Mouse (Mus musculus): ENCODE data around the gene Ucp2. TPM values are rescaled to one million over a fixed set of nuclear protein-coding genes. Genes with fewer than 3 reads are reported as not detected.
"Not testable (repeated sequence)": the region's sequence is repeated elsewhere in the genome, so short reads cannot be mapped to it uniquely, and the experiment has no call there.

The Ucp2 gene
- polyA plus RNA-seq, 1 experiment from 2014 or later, result 76.4 TPM

DNA sequence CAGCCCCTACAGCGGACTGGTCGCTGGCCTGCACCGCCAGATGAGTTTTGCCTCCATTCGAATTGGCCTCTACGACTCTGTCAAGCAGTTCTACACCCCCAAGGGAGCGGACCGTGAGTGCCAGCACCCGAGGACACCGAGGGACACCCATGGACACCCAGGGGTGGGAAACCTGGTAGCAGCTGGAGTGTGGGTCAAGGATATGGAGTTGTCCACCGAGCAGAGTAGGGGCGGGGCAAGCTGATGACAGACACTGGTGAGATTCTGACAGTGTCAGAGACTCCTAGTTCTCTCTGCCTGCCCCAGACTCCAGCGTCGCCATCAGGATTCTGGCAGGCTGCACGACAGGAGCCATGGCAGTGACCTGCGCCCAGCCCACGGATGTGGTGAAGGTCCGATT lies 13.0 kb upstream of the Ucp2 start:
- H3K4me1 ChIP-seq (replicated peaks), result 0 out of 2 replicates have a peak, but pooled peaks cover 3% of the 10 kb centered on the region
- no peaks in the 10 kb centered on the region for H3K36me3 ChIP-seq
- H3K9me3 ChIP-seq, result no peaks in the 10 kb centered on the region
- no peak overlapping the region for H3K9ac ChIP-seq
- H3K27ac ChIP-seq (replicated peaks), result no peak overlapping the region
- ATAC-seq (ENCODE audit: low read depth), result no peak
- H3K4me2 ChIP-seq, result no peak overlapping the region
- H3K27me3 ChIP-seq, result no peaks in the 10 kb centered on the region
- H3K4me3 ChIP-seq, result no peak overlapping the region
- 87% methylated on average over 17 of the region's 17 CpGs for WGBS

DNA sequence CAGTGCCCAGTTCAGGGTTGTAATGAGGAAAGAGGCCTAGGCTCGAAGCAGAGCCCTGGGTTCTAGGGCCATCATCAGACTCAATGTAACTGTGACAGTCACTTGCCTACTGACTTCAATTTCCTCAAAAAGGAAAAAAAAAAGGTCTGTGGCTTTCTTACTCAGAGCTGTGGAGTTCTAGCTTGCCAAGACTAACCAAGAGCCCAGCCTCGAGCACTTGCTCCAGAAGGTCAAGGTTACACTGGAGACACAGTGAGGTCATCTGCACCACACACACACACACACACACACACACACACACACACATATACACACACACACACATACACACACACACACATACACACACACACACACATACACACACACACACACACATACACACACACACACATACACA lies 11.1 kb upstream of the Ucp2 start:
- H3K4me1 ChIP-seq (replicated peaks); H3K9ac ChIP-seq; H3K27me3 ChIP-seq; ATAC-seq (ENCODE audit: low read depth); H3K9me3 ChIP-seq; H3K4me2 ChIP-seq; H3K27ac ChIP-seq (replicated peaks); H3K36me3 ChIP-seq; H3K4me3 ChIP-seq: not testable (repeated sequence)
- 73% methylated on average over 2 of the region's 2 CpGs for WGBS

DNA sequence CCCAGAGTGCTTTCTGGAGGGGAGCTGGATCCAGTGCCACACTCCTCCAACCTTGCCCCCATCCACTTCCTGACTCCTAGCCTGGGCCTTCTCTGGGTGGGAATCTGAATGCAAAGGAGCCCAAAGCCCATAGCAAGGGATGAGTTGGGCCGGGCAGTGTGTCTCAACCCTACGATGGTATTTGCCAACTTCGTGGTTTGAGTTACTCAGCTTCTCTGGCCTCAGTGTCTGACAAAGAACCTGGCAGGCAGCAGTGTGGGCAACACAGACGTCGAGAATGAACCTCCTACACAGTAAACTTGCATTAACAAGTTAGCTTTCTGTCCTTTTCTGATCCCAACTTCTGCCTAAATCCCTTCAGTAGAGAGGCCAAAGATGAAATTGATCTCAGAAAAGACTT lies 8.6 kb upstream of the Ucp2 start:
- H3K9ac ChIP-seq, result no peak overlapping the region
- WGBS, result 94% methylated on average over 5 of the region's 5 CpGs
- H3K27me3 ChIP-seq, result no peaks in the 10 kb centered on the region
- H3K4me1 ChIP-seq (replicated peaks), result peaks cover 9% of the 10 kb centered on the region
- no peaks in the 10 kb centered on the region for H3K9me3 ChIP-seq
- no peak overlapping the region for H3K27ac ChIP-seq (replicated peaks)
- no peak overlapping the region for H3K4me3 ChIP-seq
- H3K4me2 ChIP-seq, result no peak overlapping the region
- ATAC-seq (ENCODE audit: low read depth), result no peak
- no peaks in the 10 kb centered on the region for H3K36me3 ChIP-seq

DNA sequence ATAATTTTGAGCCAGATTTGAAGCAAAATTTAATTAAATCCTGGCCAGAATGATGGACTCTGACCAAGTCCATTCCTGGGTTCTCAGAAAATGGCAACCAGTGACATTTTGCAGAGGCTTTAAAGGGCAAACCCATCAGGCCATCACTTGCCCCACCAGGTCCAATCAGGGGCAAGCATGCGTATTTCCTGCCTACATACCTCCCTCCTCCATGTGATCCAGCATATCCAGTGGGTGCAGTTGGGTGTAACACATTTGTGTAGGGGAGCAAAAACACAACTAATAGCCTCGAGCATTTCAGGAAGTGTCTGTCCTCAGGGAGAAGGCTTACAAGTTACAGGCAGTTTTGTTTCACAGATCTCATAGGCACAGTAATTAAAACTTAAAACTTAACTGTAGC lies 5.8 kb upstream of the Ucp2 start:
- Histone ChIP-seq H3K9ac (no peak overlapping the region), H3K27me3 (peaks cover 4% of the 10 kb centered on the region; the same call in 1 of the 2 replicates), H3K36me3 (no peaks in the 10 kb centered on the region), H3K9me3 (no peaks in the 10 kb centered on the region), H3K4me1 (replicated peaks) (peaks cover 10% of the 10 kb centered on the region), H3K4me2 (no peak overlapping the region), H3K27ac (replicated peaks) (no peak overlapping the region), H3K4me3 (no peak overlapping the region)
- WGBS, result 83% methylated on average over 2 of the region's 2 CpGs
- no peak for ATAC-seq (ENCODE audit: low read depth)

DNA sequence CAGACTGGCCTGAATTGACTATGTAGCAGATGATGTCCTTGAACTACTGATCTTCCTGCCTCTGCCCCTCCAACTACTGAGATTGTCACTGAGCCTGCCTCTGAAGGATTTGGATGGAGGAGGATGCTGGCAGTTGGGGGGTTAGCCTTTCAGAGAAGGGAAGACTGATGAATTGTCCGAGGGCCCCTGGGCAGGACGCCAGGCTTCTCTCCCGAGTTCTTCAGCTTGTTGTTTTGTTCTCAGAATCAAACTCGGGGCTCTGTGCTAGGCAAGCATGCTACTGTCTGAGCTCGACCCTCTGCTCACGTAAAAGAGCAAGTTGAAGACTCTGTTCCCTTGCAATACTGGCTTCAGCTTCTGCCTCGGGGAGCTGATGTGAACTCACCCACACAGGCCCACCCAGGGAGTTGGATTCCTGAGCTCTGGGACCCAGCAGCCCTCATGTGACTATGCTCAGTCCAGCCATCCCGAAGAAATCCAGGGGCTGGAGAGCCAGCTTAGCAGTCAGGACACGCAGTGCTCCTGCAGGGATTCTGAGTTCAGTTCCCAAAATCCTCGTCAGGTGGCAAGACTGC lies 4.6 kb upstream of the Ucp2 start:
- no peak overlapping the region for H3K4me2 ChIP-seq
- H3K9me3 ChIP-seq, result no peaks in the 10 kb centered on the region
- 0 out of 2 replicates have a peak overlapping the region, but pooled peaks have one; percentile 8 for H3K9ac ChIP-seq
- H3K4me3 ChIP-seq, result no peak overlapping the region
- H3K27ac ChIP-seq (replicated peaks), result peak overlapping the region; percentile 61
- H3K27me3 ChIP-seq, result peaks cover 13% of the 10 kb centered on the region
- peaks cover 23% of the 10 kb centered on the region for H3K4me1 ChIP-seq (replicated peaks)
- peak; percentile 64; the same call in 1 of the 2 replicates for ATAC-seq (ENCODE audit: low read depth)
- no peaks in the 10 kb centered on the region for H3K36me3 ChIP-seq
- whole genome bisulfite sequencing, result 35% methylated on average over 10 of the region's 10 CpGs

DNA sequence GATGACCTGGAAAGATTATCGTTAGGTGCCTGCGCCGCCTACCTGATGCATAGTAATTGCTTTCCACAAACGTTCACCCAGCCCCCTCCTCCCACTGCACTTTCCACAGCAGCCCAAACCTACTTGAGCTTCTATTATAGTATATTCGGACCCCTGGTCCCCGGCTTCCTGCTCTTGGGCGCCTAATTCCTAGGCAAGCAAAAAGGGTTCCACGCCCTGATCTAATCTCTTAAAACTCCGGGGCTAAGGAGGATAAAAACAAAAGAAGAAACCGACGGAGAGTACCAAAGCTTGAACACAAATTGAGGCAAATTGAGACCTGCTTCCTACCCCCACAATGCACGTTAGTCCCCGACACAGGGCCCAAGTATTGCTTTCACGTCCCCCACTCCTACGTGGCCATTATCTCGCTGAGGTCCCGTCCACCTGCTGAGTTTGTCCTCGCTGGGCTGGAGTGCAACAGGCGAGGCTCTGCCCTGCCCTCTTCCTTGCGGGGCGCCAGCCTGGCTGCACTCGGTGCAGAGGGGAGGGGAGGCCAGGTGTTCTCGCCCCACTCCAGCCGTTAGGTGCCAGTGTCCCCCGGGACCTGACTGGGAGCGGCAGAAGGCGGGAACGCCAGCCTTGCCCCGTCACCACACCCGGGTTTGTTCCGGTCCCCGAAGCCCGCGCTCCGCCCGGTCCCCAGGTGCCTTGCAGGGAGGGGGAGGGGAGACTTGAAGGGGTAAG lies 583 bp upstream of the Ucp2 start:
- H3K4me1 ChIP-seq (replicated peaks), result peaks cover 52% of the 10 kb centered on the region
- H3K27me3 ChIP-seq, result peaks cover 13% of the 10 kb centered on the region
- no peaks in the 10 kb centered on the region for H3K36me3 ChIP-seq
- peak overlapping the region; percentile 70 for H3K4me2 ChIP-seq
- no peaks in the 10 kb centered on the region for H3K9me3 ChIP-seq
- no peak for ATAC-seq (ENCODE audit: low read depth)
- peak overlapping the region; percentile 42 for H3K4me3 ChIP-seq
- H3K9ac ChIP-seq, result peak overlapping the region; percentile 64
- no peak overlapping the region for H3K27ac ChIP-seq (replicated peaks)
- WGBS, result 4% methylated on average over 33 of the region's 36 CpGs

DNA sequence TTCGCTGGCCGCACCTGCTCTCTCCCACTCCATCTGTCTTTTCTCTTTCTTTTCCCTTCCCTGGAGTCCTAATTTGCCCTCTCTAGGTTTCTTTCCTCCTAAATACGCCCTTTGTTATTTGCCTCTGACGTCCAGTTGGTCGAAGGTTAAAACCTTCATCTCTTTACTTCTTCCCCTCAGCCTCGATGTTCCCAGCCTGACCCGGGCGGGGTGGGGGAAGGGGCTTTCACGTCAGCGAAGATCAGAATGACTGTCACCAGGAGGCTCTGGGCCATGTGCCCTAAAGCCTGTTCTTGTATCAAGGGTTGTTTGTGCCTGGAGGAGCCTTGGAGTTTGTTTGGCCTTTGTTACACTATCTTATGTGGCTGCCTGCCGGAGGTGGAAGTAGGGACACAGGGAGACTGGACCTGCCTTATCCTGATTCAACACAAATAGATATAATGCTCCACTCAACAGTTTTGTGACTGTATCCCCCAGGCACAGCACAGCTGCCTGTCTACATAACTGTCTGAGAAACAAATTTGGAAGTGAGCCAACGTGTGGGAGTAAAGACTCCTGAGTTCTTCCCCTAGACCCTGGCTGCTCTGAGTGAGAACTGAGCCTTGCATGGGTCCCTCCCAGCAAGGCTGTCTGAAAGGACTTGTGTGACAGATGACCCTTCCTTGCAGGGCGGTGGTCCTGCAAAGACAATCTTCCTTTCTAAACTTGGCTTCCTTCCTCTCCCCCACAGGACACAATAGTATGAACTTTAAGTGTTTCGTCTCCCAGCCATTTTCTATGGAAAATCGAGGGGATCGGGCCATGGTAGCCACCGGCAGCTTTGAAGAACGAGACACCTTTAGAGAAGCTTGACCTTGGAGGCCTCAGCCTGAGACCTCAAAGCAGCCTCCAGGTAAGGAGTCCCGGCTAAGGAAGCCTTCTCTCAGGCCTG lies 612 bp downstream of the Ucp2 start:
- WGBS, result 36% methylated on average over 19 of the region's 19 CpGs
- ATAC-seq (ENCODE audit: low read depth), result no peak

DNA sequence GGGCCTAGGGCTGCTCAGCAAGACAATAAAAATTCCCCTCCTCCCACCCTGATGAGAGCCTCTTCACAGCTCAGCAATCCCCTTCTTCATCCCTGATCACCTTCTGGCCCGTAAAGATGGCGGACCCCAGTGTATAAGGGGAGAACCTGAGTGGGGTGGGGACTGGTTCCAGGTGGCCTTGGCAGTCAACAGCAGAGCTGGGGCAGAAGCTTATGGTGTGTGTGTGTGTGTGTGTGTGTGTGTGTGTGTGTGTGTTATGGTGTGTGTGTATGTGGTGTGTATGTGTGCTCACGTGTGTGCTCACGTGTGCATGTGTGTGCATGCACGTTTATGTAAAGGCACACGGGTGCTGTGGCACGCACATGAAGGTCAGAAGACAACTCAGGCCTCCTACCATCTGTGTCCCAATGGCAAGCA lies 1.3 kb downstream of the Ucp2 start:
- Histone ChIP-seq H3K9ac (0 out of 2 replicates have a peak overlapping the region, but pooled peaks have one; percentile 64), H3K27me3 (peaks cover 13% of the 10 kb centered on the region), H3K9me3 (no peaks in the 10 kb centered on the region), H3K4me1 (replicated peaks) (peaks cover 44% of the 10 kb centered on the region), H3K4me2 (peak overlapping the region; percentile 70), H3K27ac (replicated peaks) (peak overlapping the region; percentile 42; the same call in 1 of the 2 replicates), H3K36me3 (0 out of 2 replicates have a peak, but pooled peaks cover 6% of the 10 kb centered on the region), H3K4me3 (peak overlapping the region; percentile 42)
- ATAC-seq (ENCODE audit: low read depth), result no peak
- 87% methylated on average over 7 of the region's 7 CpGs for WGBS

More for the DNA sequence above, 612 bp downstream of the Ucp2 start:
- Histone ChIP-seq H3K4me1 (replicated peaks) (peaks cover 45% of the 10 kb centered on the region), H3K9ac (peak overlapping the region; percentile 64), H3K27me3 (peaks cover 13% of the 10 kb centered on the region), H3K4me3 (peak overlapping the region; percentile 42), H3K27ac (replicated peaks) (peak overlapping the region; percentile 42; the same call in 1 of the 2 replicates), H3K36me3 (0 out of 2 replicates have a peak, but pooled peaks cover 6% of the 10 kb centered on the region), H3K9me3 (no peaks in the 10 kb centered on the region), H3K4me2 (peak overlapping the region; percentile 70)

DNA sequence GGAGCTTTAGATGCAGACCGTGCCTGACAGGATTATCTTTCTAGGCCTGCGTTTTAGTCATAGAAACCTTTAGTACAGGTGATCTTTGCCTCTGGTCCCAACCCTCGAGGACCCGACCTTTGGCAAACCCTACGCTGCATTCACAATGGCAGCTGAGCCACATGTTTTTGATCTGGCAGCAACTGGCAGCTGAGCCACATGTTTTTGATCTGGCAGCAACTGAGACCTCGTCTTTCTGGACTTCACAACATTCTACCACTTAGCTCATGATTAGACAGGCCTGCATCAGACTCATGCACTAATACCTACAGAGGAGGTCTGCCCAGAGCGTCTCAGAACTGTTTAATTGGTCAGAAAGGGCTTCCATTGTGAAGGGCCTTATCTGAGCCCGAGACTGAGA lies 1.9 kb downstream of the Ucp2 start:
- Histone ChIP-seq H3K4me2 (peak overlapping the region; percentile 70), H3K27ac (replicated peaks) (peak overlapping the region; percentile 83), H3K4me3 (no peak overlapping the region), H3K27me3 (peaks cover 13% of the 10 kb centered on the region), H3K9me3 (no peaks in the 10 kb centered on the region), H3K36me3 (0 out of 2 replicates have a peak, but pooled peaks cover 6% of the 10 kb centered on the region), H3K9ac (0 out of 2 replicates have a peak overlapping the region, but pooled peaks have one; percentile 31), H3K4me1 (replicated peaks) (peaks cover 44% of the 10 kb centered on the region)
- ATAC-seq (ENCODE audit: low read depth), result no peak
- 61% methylated on average over 8 of the region's 8 CpGs for WGBS

DNA sequence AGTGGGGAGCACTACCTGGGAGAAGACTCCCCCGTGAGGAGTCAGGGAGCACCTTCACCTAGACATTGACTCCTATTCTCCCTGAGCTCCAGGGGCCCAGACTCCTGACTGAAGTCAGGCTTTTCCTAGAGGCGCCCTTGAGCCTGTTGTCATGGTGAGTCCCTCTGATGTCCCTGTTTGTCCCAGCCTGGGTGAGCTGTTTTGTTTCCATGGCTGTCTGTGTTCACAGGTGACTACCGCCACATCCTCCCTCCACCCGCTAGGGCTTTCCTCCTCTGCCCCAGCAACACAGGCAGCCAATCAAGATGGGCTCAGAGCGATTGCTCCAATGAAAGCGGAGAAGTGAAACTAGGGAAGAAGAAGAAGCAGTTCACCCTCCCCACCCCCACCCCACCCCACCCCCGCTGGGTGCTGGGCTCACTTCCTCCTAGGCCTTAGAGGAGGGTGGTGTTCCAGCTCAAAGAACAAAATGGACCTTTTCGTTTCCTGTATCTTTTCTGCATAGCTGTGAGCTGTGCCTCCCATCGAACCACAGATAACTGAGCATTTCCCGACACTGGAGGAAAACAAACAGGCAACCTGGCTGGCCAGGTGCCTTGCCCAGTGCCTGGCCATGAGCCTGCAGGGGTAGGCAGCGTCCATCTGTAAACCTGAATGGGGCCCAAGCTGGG lies 2.6 kb downstream of the Ucp2 start:
- H3K36me3 ChIP-seq, result 0 out of 2 replicates have a peak, but pooled peaks cover 6% of the 10 kb centered on the region
- H3K9me3 ChIP-seq, result no peaks in the 10 kb centered on the region
- peak overlapping the region; percentile 83 for H3K27ac ChIP-seq (replicated peaks)
- 37% methylated on average over 11 of the region's 11 CpGs for WGBS
- H3K4me1 ChIP-seq (replicated peaks), result peaks cover 44% of the 10 kb centered on the region
- peaks cover 13% of the 10 kb centered on the region for H3K27me3 ChIP-seq
- H3K4me2 ChIP-seq, result peak overlapping the region; percentile 70
- ATAC-seq (ENCODE audit: low read depth), result peak; percentile 85
- H3K9ac ChIP-seq, result peak overlapping the region; percentile 41
- no peak overlapping the region for H3K4me3 ChIP-seq

DNA sequence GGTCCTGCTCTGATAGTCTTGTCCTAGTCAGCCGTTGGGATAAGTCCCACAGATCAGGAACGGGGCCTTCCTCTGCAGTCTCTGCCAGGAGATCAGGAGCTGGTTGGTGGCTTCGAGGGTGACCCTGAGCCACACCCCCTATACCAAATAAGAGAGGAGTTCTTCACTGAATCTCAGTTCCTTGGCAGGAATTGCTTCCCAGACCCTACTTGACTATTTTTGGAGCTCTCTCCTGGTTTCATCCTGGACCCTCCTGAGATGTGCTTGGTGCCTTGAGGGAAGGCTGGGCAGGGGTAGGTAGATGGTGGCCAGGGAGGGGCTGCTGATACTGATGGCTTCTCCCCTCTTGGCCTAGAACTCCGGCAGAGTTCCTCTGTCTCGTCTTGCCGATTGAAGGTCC lies 3.2 kb downstream of the Ucp2 start:
- H3K4me2 ChIP-seq, result peak overlapping the region; percentile 70
- H3K36me3 ChIP-seq, result 0 out of 2 replicates have a peak, but pooled peaks cover 6% of the 10 kb centered on the region
- H3K9me3 ChIP-seq, result no peaks in the 10 kb centered on the region
- H3K4me1 ChIP-seq (replicated peaks), result peaks cover 44% of the 10 kb centered on the region
- peak overlapping the region; percentile 83 for H3K27ac ChIP-seq (replicated peaks)
- peaks cover 13% of the 10 kb centered on the region for H3K27me3 ChIP-seq
- ATAC-seq (ENCODE audit: low read depth), result no peak
- H3K4me3 ChIP-seq, result no peak overlapping the region
- 0 out of 2 replicates have a peak overlapping the region, but pooled peaks have one; percentile 41 for H3K9ac ChIP-seq
- WGBS, result 89% methylated on average over 6 of the region's 6 CpGs

Data from neural tube, embryonic 13.5 days (tissue).